Mouse (Mus musculus) thymus, adult 2 months (tissue): ENCODE data around the gene Spem2. TPM values are rescaled to one million over a fixed set of nuclear protein-coding genes. Genes with fewer than 3 reads are reported as not detected.

ENCODE experiments used
- DNase-seq: peaks from one replicate; pipeline ENCODE4 v3.0.0; 2021
- H3K27ac ChIP-seq: fragments of 200-500 bp; 2 replicates; pipeline ENCODE4 v1.5.1; 2012; ENCODE audit warnings: low read length, control low read depth; ENCODE audit not compliant: control insufficient read depth, insufficient read depth
- H3K27me3 ChIP-seq: fragments of 200-500 bp; 2 replicates; pipeline ENCODE4 v1.6.1; 2012; ENCODE audit warnings: mild to moderate bottlenecking, low read length, moderate library complexity, mixed read lengths; ENCODE audit not compliant: control insufficient read depth, insufficient read depth
- H3K36me3 ChIP-seq: fragments of 200-500 bp; 2 replicates; pipeline ENCODE4 v1.6.1; 2012; ENCODE audit warnings: mild to moderate bottlenecking, low read length, moderate library complexity; ENCODE audit not compliant: control insufficient read depth, insufficient read depth
- H3K4me1 ChIP-seq: fragments of 200-500 bp; replicated peaks from 2 replicates; pipeline ENCODE4 v1.6.1; 2012; ENCODE audit warnings: low read length; ENCODE audit not compliant: control insufficient read depth, insufficient read depth
- H3K4me3 ChIP-seq: fragments of 200-500 bp; 2 replicates; pipeline ENCODE4 v1.5.1; 2012; ENCODE audit warnings: mild to moderate bottlenecking, low read length, control low read depth, moderate library complexity; ENCODE audit not compliant: control insufficient read depth, insufficient read depth
- CTCF ChIP-seq: fragments of 200-500 bp; IDR thresholded peaks from 2 replicates; pipeline ENCODE4 v1.5.1; 2012; ENCODE audit warnings: mild to moderate bottlenecking, control low read depth, low read length, moderate library complexity, borderline replicate concordance; ENCODE audit not compliant: control insufficient read depth, poor library complexity, insufficient read depth; ENCODE audit errors: extremely low read depth
- POLR2A ChIP-seq: fragments of 200-500 bp; IDR thresholded peaks from 2 replicates; pipeline ENCODE4 v1.6.1; 2012; ENCODE audit warnings: mild to moderate bottlenecking, low read length, control low read depth, moderate library complexity; ENCODE audit not compliant: control insufficient read depth, poor library complexity, insufficient read depth; ENCODE audit errors: extremely low read depth
- WGBS: fragments of 180-500 bp; shearing (Covaris S2); methylation state at CpG from one replicate; pipeline ENCODE4 v1.1.7; 2018; 5-methylcytosine and 5-hydroxymethylcytosine counted together
- polyA plus RNA-seq: library from polyadenylated mRNA; depleted of rRNA; stranded (reverse); fragments of >200 nt; gene quantifications from 2 replicates; pipeline ENCODE4 v1.2.3, GENCODE M21; 2012

Spem2 gene
- polyA plus RNA-seq, 1 experiment = 0.22 TPM

DNA sequence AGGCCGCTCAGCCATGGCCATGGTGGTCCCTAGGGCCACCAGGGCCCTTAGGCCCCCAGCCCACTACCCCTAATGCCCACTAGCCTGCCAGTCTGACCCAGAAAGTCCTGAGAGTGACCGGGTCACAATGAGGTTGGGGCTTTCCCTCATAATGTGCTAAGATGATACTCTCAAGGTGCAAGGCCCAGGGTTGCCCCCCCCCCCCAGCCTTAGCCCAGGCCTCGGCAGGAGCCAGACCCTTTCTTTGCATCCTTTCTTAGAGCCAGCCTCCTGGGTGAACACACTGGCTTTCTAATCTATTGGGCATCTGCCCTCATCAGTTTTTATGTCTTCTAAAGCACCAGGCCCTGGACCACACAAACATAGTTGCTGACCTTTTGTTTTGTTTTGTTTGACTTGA, 3.8 kb upstream of the Spem2 start, which contains the start of gene Spem1:
Gene Spem1 (minus strand): TSS at position 101 of the 400 bp plus-strand sequence.
- H3K36me3 ChIP-seq = no peaks in the 10 kb centered on the region
- no peak within 1 kb of the TSS for H3K4me3 ChIP-seq
- TF ChIP-seq CTCF = no peak
- no peak for TF ChIP-seq POLR2A
- no peak within 1 kb of the TSS; the same call in 1 of the 2 replicates for H3K27ac ChIP-seq
- 93% methylated on average over 3 of the region's 3 CpGs for WGBS
- DNase-seq = no peak
- H3K27me3 ChIP-seq = no peaks in the 10 kb centered on the region
- H3K4me1 ChIP-seq = no peaks in the 10 kb centered on the region

DNA sequence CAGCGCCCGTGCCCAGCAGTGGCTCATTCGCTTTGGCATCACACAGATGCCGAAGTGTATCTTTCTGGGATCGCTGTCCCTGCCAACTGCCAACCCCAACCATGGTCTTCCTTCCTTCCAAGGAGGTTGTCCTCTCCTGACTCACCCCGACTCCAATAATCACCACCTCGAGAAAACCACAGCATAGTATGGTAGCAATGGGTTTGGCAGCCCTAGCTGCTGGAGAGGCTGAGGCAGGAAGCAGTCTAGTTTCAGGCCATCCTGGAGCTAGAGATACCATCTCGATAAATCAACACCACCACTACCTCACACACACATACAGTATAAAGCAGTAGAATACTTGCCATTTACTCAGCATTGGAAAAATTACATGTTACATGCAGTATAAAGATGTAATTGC, 606 bp upstream of the Spem2 start:
- no peaks in the 10 kb centered on the region for H3K4me1 ChIP-seq
- DNase-seq = no peak
- WGBS = 65% methylated on average over 8 of the region's 8 CpGs
- H3K36me3 ChIP-seq = no peaks in the 10 kb centered on the region
- H3K4me3 ChIP-seq = no peak overlapping the region
- no peaks in the 10 kb centered on the region for H3K27me3 ChIP-seq
- TF ChIP-seq POLR2A = no peak
- TF ChIP-seq CTCF = no peak
- H3K27ac ChIP-seq = no peak overlapping the region

GRCm38 (mm10) chr11:69816520-69816919, 1.7 kb downstream of the Spem2 start:
- H3K4me1 ChIP-seq = no peaks in the 10 kb centered on the region
- no peak overlapping the region for H3K27ac ChIP-seq
- H3K4me3 ChIP-seq = no peak overlapping the region
- no peak for DNase-seq
- WGBS = 95% methylated on average over 12 of the region's 12 CpGs
- no peaks in the 10 kb centered on the region for H3K27me3 ChIP-seq
- TF ChIP-seq CTCF (no peak), POLR2A (no peak)
- H3K36me3 ChIP-seq = no peaks in the 10 kb centered on the region

DNA sequence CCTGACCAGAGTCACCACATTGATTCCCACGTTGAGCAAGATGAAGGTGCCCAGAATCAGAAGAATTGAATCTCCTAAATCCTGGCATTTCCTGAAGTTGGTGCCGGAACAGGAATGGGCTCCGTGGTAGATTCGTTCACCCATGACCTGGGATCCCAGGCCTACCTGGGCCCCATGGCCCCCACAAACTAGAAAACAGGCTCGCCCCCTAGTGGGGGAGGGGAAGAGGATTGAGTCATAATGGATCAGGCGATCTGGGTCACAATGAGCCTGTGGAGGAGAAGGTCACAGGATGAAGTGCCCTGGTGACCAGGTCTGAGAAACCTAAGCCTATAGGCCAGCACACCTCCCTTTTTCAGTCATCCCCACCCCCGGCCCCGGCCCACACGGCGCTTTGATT, 3.1 kb downstream of the Spem2 start, which contains the start of gene Gm39566:
Gene Gm39566 (minus strand): TSS at position 144 of the 400 bp plus-strand sequence.
- Histone ChIP-seq H3K27me3 (no peaks in the 10 kb centered on the region), H3K36me3 (no peaks in the 10 kb centered on the region)

GRCm38 (mm10) chr11:69810280-69810679, 8.0 kb downstream of the Spem2 start:
- Histone ChIP-seq H3K27me3 (no peaks in the 10 kb centered on the region), H3K4me1 (no peaks in the 10 kb centered on the region), H3K36me3 (no peaks in the 10 kb centered on the region), H3K4me3 (no peak overlapping the region), H3K27ac (no peak overlapping the region)
- no peak for DNase-seq
- no peak for TF ChIP-seq CTCF
- no peak for TF ChIP-seq POLR2A

More for the DNA sequence above, 3.1 kb downstream of the Spem2 start, which contains the start of gene Gm39566:
- no peak within 1 kb of the TSS for H3K27ac ChIP-seq
- no peaks in the 10 kb centered on the region for H3K4me1 ChIP-seq
- WGBS = 78% methylated on average over 10 of the region's 10 CpGs
- DNase-seq = peak; percentile 34
- TF ChIP-seq POLR2A = no peak
- TF ChIP-seq CTCF = peak; percentile 28; the same call in 1 of the 2 replicates
- H3K4me3 ChIP-seq = no peak within 1 kb of the TSS

- H3K4me1 ChIP-seq = peaks cover 14% of the 10 kb centered on the region
- TF ChIP-seq POLR2A (no peak), CTCF (no peak)
- no peak overlapping the region for H3K27ac ChIP-seq
- WGBS = 96% methylated on average over 2 of the region's 2 CpGs
- no peak for DNase-seq
- no peak overlapping the region for H3K4me3 ChIP-seq
- H3K36me3 ChIP-seq = no peaks in the 10 kb centered on the region
- H3K27me3 ChIP-seq = peaks cover 3% of the 10 kb centered on the region; the same call in 1 of the 2 replicates
Measured at GRCm38 (mm10) chr11:69807641-69808040, 10.6 kb downstream of the Spem2 start.

- Histone ChIP-seq H3K27ac (no peak overlapping the region), H3K4me1 (peaks cover 23% of the 10 kb centered on the region), H3K27me3 (peaks cover 12% of the 10 kb centered on the region; the same call in 1 of the 2 replicates), H3K36me3 (no peaks in the 10 kb centered on the region), H3K4me3 (no peak overlapping the region)
- TF ChIP-seq CTCF (no peak), POLR2A (no peak)
- no peak for DNase-seq
- 94% methylated on average over 4 of the region's 4 CpGs for WGBS
Measured at GRCm38 (mm10) chr11:69806378-69806777, 11.9 kb downstream of the Spem2 start.
